ENCODE assay signal across 17 mouse cellular contexts in the genomic region with DNA sequence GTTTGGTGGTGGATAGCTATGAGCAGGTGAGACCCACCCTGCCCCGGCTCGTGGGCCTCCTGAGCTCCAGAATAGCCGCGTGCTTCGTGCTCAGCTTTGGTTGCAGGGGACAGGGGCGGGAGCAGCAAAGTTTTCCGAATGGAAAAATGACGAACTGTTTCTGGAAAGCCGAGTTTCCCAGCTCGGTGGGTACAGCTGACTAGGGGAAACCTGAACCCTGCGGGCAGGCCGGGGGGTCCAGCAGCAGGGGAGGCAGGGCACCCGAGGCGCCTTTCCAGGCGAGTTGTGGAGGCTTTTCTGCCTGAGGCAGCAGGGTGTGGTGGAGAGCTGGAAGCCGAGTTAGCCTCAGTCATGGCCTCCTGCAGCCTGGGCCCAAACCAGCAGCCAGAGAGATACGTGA.
"Had no signal": no experiment of that assay in that cellular context is flagged by ENCODE, and none has a peak within 500 bp of the region (broad histone marks: within the 10 kb centered on the region; RNA-seq: fewer than 3 reads in every experiment).

No protein-coding gene starts in this region.

- ATAC-seq: midbrain, embryonic 16.5 days had no signal

- H3K27me3 ChIP-seq: liver, embryonic 13.5 days; midbrain, embryonic 12.5 days; neural tube, embryonic 13.5 days; stomach, embryonic 15.5 days had no signal

- DNase-seq: kidney, adult 9 months; kidney, postnatal 14 days; kidney, postnatal 4 days; layer of hippocampus, adult 9-11 months; liver, embryonic 13.5 days; lung, adult 2 months; retina, postnatal 1 day; right cerebral cortex, postnatal 25 days; spleen, adult 18-20 months; thymus, postnatal 25 days had no signal

- H3K9ac ChIP-seq: liver, embryonic 13.5 days; midbrain, embryonic 12.5 days; neural tube, embryonic 13.5 days; stomach, embryonic 15.5 days had no signal

- H3K27ac ChIP-seq: layer of hippocampus, adult 2 months; liver, embryonic 13.5 days; macrophage; midbrain, embryonic 12.5 days; neural tube, embryonic 13.5 days; stomach, embryonic 15.5 days had no signal

- H3K36me3 ChIP-seq: liver, embryonic 13.5 days; midbrain, embryonic 12.5 days; neural tube, embryonic 13.5 days; stomach, embryonic 15.5 days had no signal

- H3K4me2 ChIP-seq: liver, embryonic 13.5 days; midbrain, embryonic 12.5 days; neural tube, embryonic 13.5 days; stomach, embryonic 15.5 days had no signal

- H3K9me3 ChIP-seq: liver, embryonic 13.5 days; neural tube, embryonic 13.5 days; stomach, embryonic 15.5 days had no signal

- H3K4me3 ChIP-seq: layer of hippocampus, adult 2 months; liver, embryonic 13.5 days; midbrain, embryonic 12.5 days; myocyte; neural tube, embryonic 13.5 days; stomach, embryonic 15.5 days had no signal

- H3K4me1 ChIP-seq: liver, embryonic 13.5 days; neural tube, embryonic 13.5 days had no signal
